Mouse (Mus musculus): Measurements from ENCODE around the gene Strn4.

DNA sequence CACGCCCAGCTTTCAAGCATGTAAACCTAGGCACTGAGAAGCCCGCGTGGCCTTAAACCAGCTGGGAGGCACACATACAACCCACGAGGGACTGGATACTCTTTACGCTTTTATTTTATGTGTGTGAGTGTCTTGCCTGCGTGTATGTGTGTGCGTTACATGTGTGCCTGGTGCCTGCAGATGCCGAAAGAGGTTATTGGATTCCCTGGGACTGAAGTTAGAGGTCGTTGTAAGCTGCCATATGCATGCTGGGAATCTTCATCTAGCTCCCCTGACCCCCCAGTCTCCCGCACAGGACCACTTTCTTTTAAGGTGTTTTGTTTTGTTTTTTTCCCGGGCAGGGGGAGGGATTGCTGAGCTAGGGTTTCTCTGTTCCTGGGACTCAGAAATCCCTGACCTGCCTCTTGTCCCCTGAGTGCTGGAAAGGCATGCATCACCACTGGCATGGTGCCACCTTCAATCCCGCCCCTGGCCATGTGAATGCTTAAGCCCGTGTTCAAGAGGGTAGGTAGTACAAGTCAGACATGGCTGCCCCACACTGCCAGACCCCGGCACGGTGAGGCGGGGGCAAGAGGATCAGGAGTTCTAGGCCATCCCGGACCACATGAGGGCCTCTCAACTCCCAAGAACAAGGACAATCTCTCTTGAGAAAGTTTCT is 31.8 kb upstream of the Strn4 start:
- no peak for TF ChIP-seq TBP (conservative IDR thresholded peaks at IDR 0.05; ENCODE audit: low read depth, low read length)
- TF ChIP-seq CTCF (conservative IDR thresholded peaks at IDR 0.05 in 1 of 2, IDR thresholded peaks at IDR 0.05 in 1 of 2; ENCODE audit: low read depth in 2 of 2, low read length in 2 of 2): no peak
- no peak for TF ChIP-seq SMC3 (IDR thresholded peaks at IDR 0.05; ENCODE audit: low read depth, low read length)
- TF ChIP-seq TCF12 (IDR thresholded peaks at IDR 0.05; ENCODE audit: low read depth, low read length): no peak
- no peak for TF ChIP-seq MAZ (IDR thresholded peaks at IDR 0.05; ENCODE audit: low read depth, low read length)
- no peak for TF ChIP-seq RCOR1 (conservative IDR thresholded peaks at IDR 0.05; ENCODE audit: low read depth, low read length)
- TF ChIP-seq CHD2 (IDR thresholded peaks at IDR 0.05; ENCODE audit: low read length): no peak
- TF ChIP-seq JUND (conservative IDR thresholded peaks at IDR 0.05; ENCODE audit: low read depth, low read length): no peak
- TF ChIP-seq ZKSCAN1 (IDR thresholded peaks at IDR 0.05; ENCODE audit: borderline replicate concordance, low read depth, low read length): no peak
- TF ChIP-seq UBTF (IDR thresholded peaks at IDR 0.05; ENCODE audit: low read depth, low read length): no peak
- TF ChIP-seq NELFE (IDR thresholded peaks at IDR 0.05; ENCODE audit: low read depth, low read length): no peak
- TF ChIP-seq MXI1 (IDR thresholded peaks at IDR 0.05; ENCODE audit: low read depth, low read length): no peak
- TF ChIP-seq MEF2A (IDR thresholded peaks at IDR 0.05; ENCODE audit: borderline replicate concordance, low read depth, low read length): no peak
- TF ChIP-seq USF1 (IDR thresholded peaks at IDR 0.05; ENCODE audit: low read depth, low read length): no peak

Measured in CH12.LX (cell line).